Mouse (Mus musculus): ENCODE measurements around the gene Slc12a3.

The Slc12a3 gene

GRCm38 (mm10) chr8:94328932-94329728, at the start of gene Slc12a3:
Gene Slc12a3 (plus strand): TSS chr8:94329201.
- no peak for DNase-seq

- no peak for DNase-seq
Observed at GRCm38 (mm10) chr8:94280001-94280613, 48.9 kb upstream of the Slc12a3 start.

- DNase-seq = no peak
Observed at GRCm38 (mm10) chr8:94282453-94282985, 46.5 kb upstream of the Slc12a3 start.

GRCm38 (mm10) chr8:94284204-94284603, 44.8 kb upstream of the Slc12a3 start:
- DNase-seq = no peak

- no peak for DNase-seq
Observed at GRCm38 (mm10) chr8:94290606-94291005, 38.4 kb upstream of the Slc12a3 start.

GRCm38 (mm10) chr8:94292072-94292471, 36.9 kb upstream of the Slc12a3 start:
- DNase-seq = no peak

GRCm38 (mm10) chr8:94292626-94293025, 36.4 kb upstream of the Slc12a3 start:
- no peak for DNase-seq

GRCm38 (mm10) chr8:94295687-94296086, 33.3 kb upstream of the Slc12a3 start:
- DNase-seq = no peak

- no peak for DNase-seq
Observed at GRCm38 (mm10) chr8:94296312-94296991, 32.5 kb upstream of the Slc12a3 start.

- DNase-seq = no peak
Observed at GRCm38 (mm10) chr8:94297101-94297500, 31.9 kb upstream of the Slc12a3 start.

- DNase-seq = peak in 1 of 2 experiments; percentile 20
Observed at GRCm38 (mm10) chr8:94300809-94301208, 28.2 kb upstream of the Slc12a3 start.

GRCm38 (mm10) chr8:94304412-94304811, 24.6 kb upstream of the Slc12a3 start:
- DNase-seq = no peak

- DNase-seq = peak; percentile 78 to 82
Observed at GRCm38 (mm10) chr8:94306989-94307513, 21.9 kb upstream of the Slc12a3 start.

GRCm38 (mm10) chr8:94307652-94308051, 21.3 kb upstream of the Slc12a3 start:
- no peak for DNase-seq

- no peak for DNase-seq
Observed at GRCm38 (mm10) chr8:94314069-94314468, 14.9 kb upstream of the Slc12a3 start.

- no peak for DNase-seq
Observed at GRCm38 (mm10) chr8:94317249-94317648, 11.8 kb upstream of the Slc12a3 start.

GRCm38 (mm10) chr8:94317691-94318090, 11.3 kb upstream of the Slc12a3 start:
- DNase-seq = no peak

- DNase-seq = no peak
Observed at GRCm38 (mm10) chr8:94320036-94320435, 9.0 kb upstream of the Slc12a3 start.

- DNase-seq = no peak
Observed at GRCm38 (mm10) chr8:94322083-94322482, 6.9 kb upstream of the Slc12a3 start.

- no peak for DNase-seq
Observed at GRCm38 (mm10) chr8:94323041-94323440, 6.0 kb upstream of the Slc12a3 start.

- no peak for DNase-seq
Observed at GRCm38 (mm10) chr8:94324071-94324470, 4.9 kb upstream of the Slc12a3 start.

- no peak for DNase-seq
Observed at GRCm38 (mm10) chr8:94326016-94326415, 3.0 kb upstream of the Slc12a3 start.

GRCm38 (mm10) chr8:94330733-94331132, 1.7 kb downstream of the Slc12a3 start:
- DNase-seq = peak in 1 of 2 experiments; percentile 47
